Mouse (Mus musculus): Measurements from ENCODE around the gene Narfl.

DNA sequence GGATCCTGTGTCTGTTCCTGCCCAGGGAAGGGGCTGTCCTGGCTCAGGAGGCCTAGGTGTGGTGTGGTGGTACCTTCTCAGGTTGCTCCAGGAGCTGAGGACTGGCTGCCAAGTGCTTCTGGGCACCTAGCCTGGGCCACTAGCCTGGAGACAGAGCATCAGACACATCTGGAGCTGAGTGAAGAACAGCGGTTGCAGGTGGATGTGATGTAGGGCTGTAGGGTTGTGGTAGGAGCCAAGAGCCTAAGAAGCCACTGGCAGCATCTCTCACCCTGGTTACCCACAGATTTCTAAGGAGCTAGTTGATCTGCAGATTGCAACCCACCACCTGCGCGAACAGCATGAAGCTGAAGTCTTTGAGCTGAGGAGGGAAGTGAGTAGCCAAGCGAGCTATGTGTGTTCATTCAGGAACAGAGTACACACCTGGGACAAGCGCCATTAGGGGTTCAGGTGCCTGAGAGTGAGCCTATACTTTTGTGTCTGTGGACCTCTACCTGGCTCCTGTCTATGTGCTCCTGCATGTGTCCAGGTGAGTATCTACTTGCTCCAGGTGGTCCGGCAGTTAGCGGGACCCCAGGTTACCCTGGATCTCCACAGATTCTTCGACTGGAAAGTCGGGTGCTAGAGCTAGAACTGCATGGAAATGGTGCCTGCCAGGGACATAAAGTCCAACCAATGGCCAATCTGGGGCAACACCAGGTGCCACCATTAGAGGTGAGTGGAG is 13.4 kb downstream of the Narfl start:
- no peak for TF ChIP-seq POLR2A (IDR thresholded peaks at IDR 0.05; ENCODE audit: borderline replicate concordance, insufficient read depth, low read length)
- TF ChIP-seq CTCF (IDR thresholded peaks at IDR 0.05; ENCODE audit: borderline replicate concordance, insufficient read depth, low read depth, low read length): no peak

Measured in cerebellum, adult 2 months (tissue).